Mouse (Mus musculus) kidney, postnatal 25 days (tissue): ENCODE data around the gene Olfr549.

ENCODE experiments used
- DNase-seq, 2 experiments: peaks; one replicate each; pipeline ENCODE4 v3.0.0; 2021; ENCODE audit warnings: mixed read lengths in 2 of 2

Olfr549 gene

GRCm38 (mm10) chr7:102597378-102598031, 47.8 kb downstream of the Olfr549 start, which contains the start of gene Olfr552:
Gene Olfr552 (plus strand): TSS chr7:102597770.
- DNase-seq, result no peak
